Mouse (Mus musculus): ENCODE measurements around the gene Wnt4. TPM values are rescaled to one million over a fixed set of nuclear protein-coding genes. Genes with fewer than 3 reads are reported as not detected.

The Wnt4 gene
- polyA plus RNA-seq, 2 experiments, result 0.09 to 0.25 TPM

DNA sequence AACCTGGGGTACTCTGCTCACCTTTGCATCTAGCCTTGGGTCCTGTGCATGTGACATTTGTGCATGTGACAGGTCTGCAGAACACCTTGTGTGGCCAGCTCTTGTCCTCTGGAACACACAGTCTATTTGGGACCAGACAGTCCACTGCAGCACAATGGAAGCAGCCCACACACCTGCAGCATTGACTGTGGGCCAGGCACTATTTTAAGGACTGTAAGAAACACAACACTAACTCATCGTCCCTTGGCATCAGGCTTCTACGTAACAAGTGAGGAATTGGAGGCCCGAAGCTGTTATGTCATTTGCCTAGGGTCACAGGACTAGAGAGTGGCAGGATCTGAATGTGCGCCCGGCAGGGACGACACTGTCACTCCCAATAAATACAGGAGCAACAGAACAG lies 12.4 kb downstream of the Wnt4 start:
- Histone ChIP-seq H3K36me3 (replicated peaks; ENCODE audit: control insufficient read depth, insufficient read depth, low read depth) (no peaks in the 10 kb centered on the region), H3K9ac (replicated peaks) (no peak overlapping the region), H3K4me1 (replicated peaks; ENCODE audit: control insufficient read depth in 2 of 2, insufficient read depth in 2 of 2, low read length in 1 of 2) (no peaks in the 10 kb centered on the region), H3K9me3 (ENCODE audit: control insufficient read depth, low read length) (no peaks in the 10 kb centered on the region), H3K4me2 (ENCODE audit: low read depth) (no peak overlapping the region), H3K27me3 (ENCODE audit: control insufficient read depth, insufficient read depth, low read length) (no peaks in the 10 kb centered on the region; the same call in 1 of the 2 replicates), H3K27ac (no peak overlapping the region), H3K4me3 (ENCODE audit: insufficient read depth in 1 of 2, low read depth in 2 of 2, low read length in 2 of 2) (no peak overlapping the region)
- ATAC-seq (ENCODE audit: insufficient read depth), result no peak
- TF ChIP-seq EP300 (IDR thresholded peaks at IDR 0.05; ENCODE audit: low read depth), result no peak
- no peak for TF ChIP-seq CTCF (IDR thresholded peaks at IDR 0.05; ENCODE audit: low read depth)
- no peak for DNase-seq (ENCODE audit: low read depth in 3 of 3, low spot score in 3 of 3)
- WGBS (ENCODE audit: insufficient replicate concordance), result 70% methylated on average over 6 of the region's 6 CpGs

GRCm38 (mm10) chr4:137290250-137290649 lies 13.0 kb downstream of the Wnt4 start:
- Histone ChIP-seq H3K27ac (no peak overlapping the region), H3K36me3 (replicated peaks; ENCODE audit: control insufficient read depth, insufficient read depth, low read depth) (no peaks in the 10 kb centered on the region), H3K4me1 (replicated peaks; ENCODE audit: control insufficient read depth in 2 of 2, insufficient read depth in 2 of 2, low read length in 1 of 2) (no peaks in the 10 kb centered on the region), H3K27me3 (ENCODE audit: control insufficient read depth, insufficient read depth, low read length) (no peaks in the 10 kb centered on the region; the same call in 1 of the 2 replicates), H3K9me3 (ENCODE audit: control insufficient read depth, low read length) (no peaks in the 10 kb centered on the region), H3K9ac (replicated peaks) (no peak overlapping the region), H3K4me2 (ENCODE audit: low read depth) (no peak overlapping the region), H3K4me3 (ENCODE audit: insufficient read depth in 1 of 2, low read depth in 2 of 2, low read length in 2 of 2) (no peak overlapping the region)
- TF ChIP-seq EP300 (IDR thresholded peaks at IDR 0.05; ENCODE audit: low read depth) (no peak), CTCF (IDR thresholded peaks at IDR 0.05; ENCODE audit: low read depth) (no peak)
- DNase-seq (ENCODE audit: low read depth in 3 of 3, low spot score in 3 of 3) (no peak), ATAC-seq (ENCODE audit: insufficient read depth) (no peak)
- 70% methylated on average over 3 of the region's 3 CpGs for WGBS (ENCODE audit: insufficient replicate concordance)

DNA sequence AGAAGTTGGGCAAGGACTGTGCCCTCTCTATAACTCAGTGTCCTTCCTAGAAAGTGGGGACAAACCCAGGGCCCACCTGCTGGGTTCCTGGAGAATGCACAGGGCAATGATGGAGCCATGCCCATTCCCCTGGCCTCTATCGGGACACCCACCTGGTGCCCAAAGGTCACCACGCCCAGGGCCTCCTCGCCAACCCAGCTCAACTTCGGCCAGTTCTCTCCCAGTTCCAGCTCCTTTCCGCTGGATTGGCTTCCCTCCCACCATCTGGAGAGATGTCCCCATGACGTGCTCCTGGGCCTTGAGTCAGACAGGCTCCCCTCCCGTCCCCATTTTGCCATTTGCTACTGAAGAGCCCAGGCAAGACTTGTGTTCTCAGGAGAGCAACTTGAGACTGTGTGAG lies 15.3 kb downstream of the Wnt4 start:
- WGBS (ENCODE audit: insufficient replicate concordance), result 55% methylated on average over 7 of the region's 7 CpGs
- ATAC-seq (ENCODE audit: insufficient read depth), result no peak
- no peaks in the 10 kb centered on the region; the same call in 1 of the 2 replicates for H3K27me3 ChIP-seq (ENCODE audit: control insufficient read depth, insufficient read depth, low read length)
- no peak overlapping the region for H3K4me3 ChIP-seq (ENCODE audit: insufficient read depth in 1 of 2, low read depth in 2 of 2, low read length in 2 of 2)
- no peak for DNase-seq (ENCODE audit: low read depth in 3 of 3, low spot score in 3 of 3)
- H3K36me3 ChIP-seq (replicated peaks; ENCODE audit: control insufficient read depth, insufficient read depth, low read depth), result no peaks in the 10 kb centered on the region
- no peak overlapping the region for H3K9ac ChIP-seq (replicated peaks)
- no peaks in the 10 kb centered on the region for H3K4me1 ChIP-seq (replicated peaks; ENCODE audit: control insufficient read depth in 2 of 2, insufficient read depth in 2 of 2, low read length in 1 of 2)
- H3K4me2 ChIP-seq (ENCODE audit: low read depth), result no peak overlapping the region
- TF ChIP-seq CTCF (IDR thresholded peaks at IDR 0.05; ENCODE audit: low read depth) (no peak), EP300 (IDR thresholded peaks at IDR 0.05; ENCODE audit: low read depth) (no peak)
- no peak overlapping the region for H3K27ac ChIP-seq
- no peaks in the 10 kb centered on the region for H3K9me3 ChIP-seq (ENCODE audit: control insufficient read depth, low read length)

GRCm38 (mm10) chr4:137294032-137294431 lies 16.7 kb downstream of the Wnt4 start:
- Histone ChIP-seq H3K9me3 (ENCODE audit: control insufficient read depth, low read length) (no peaks in the 10 kb centered on the region), H3K9ac (replicated peaks) (no peak overlapping the region), H3K4me1 (replicated peaks; ENCODE audit: control insufficient read depth in 2 of 2, insufficient read depth in 2 of 2, low read length in 1 of 2) (no peaks in the 10 kb centered on the region), H3K4me2 (ENCODE audit: low read depth) (no peak overlapping the region), H3K27me3 (ENCODE audit: control insufficient read depth, insufficient read depth, low read length) (no peaks in the 10 kb centered on the region; the same call in 1 of the 2 replicates), H3K27ac (no peak overlapping the region), H3K4me3 (ENCODE audit: insufficient read depth in 1 of 2, low read depth in 2 of 2, low read length in 2 of 2) (no peak overlapping the region), H3K36me3 (replicated peaks; ENCODE audit: control insufficient read depth, insufficient read depth, low read depth) (no peaks in the 10 kb centered on the region)
- no peak for DNase-seq (ENCODE audit: low read depth in 3 of 3, low spot score in 3 of 3)
- ATAC-seq (ENCODE audit: insufficient read depth), result no peak
- TF ChIP-seq CTCF (IDR thresholded peaks at IDR 0.05; ENCODE audit: low read depth) (no peak), EP300 (IDR thresholded peaks at IDR 0.05; ENCODE audit: low read depth) (no peak)
- WGBS (ENCODE audit: insufficient replicate concordance), result 68% methylated on average over 7 of the region's 7 CpGs

DNA sequence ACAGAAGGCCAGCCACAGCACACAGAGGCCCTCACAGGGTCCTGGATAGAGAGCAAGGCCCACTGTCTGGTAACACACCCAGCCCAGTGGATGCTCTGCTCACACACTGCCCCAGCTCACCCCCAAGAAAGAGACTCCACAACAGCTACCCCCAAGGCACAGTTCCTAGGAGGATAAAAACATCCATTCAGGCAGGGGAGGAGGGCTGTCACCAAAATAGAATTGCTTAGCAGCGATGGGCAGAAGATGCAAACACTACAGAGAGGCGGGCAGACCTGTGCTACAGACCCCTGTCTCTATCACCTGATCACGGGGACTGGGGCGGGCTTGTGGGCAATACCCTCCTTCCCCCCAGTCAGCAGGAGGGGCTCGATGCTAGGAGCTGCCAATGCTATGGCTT lies 17.2 kb downstream of the Wnt4 start:
- 65% methylated on average over 5 of the region's 5 CpGs for WGBS (ENCODE audit: insufficient replicate concordance)
- no peaks in the 10 kb centered on the region for H3K36me3 ChIP-seq (replicated peaks; ENCODE audit: control insufficient read depth, insufficient read depth, low read depth)
- no peak overlapping the region for H3K4me2 ChIP-seq (ENCODE audit: low read depth)
- no peak for ATAC-seq (ENCODE audit: insufficient read depth)
- TF ChIP-seq CTCF (IDR thresholded peaks at IDR 0.05; ENCODE audit: low read depth) (no peak), EP300 (IDR thresholded peaks at IDR 0.05; ENCODE audit: low read depth) (no peak)
- no peaks in the 10 kb centered on the region for H3K4me1 ChIP-seq (replicated peaks; ENCODE audit: control insufficient read depth in 2 of 2, insufficient read depth in 2 of 2, low read length in 1 of 2)
- H3K9me3 ChIP-seq (ENCODE audit: control insufficient read depth, low read length), result no peaks in the 10 kb centered on the region
- H3K9ac ChIP-seq (replicated peaks), result no peak overlapping the region
- H3K27ac ChIP-seq, result no peak overlapping the region
- no peaks in the 10 kb centered on the region; the same call in 1 of the 2 replicates for H3K27me3 ChIP-seq (ENCODE audit: control insufficient read depth, insufficient read depth, low read length)
- DNase-seq (ENCODE audit: low read depth in 3 of 3, low spot score in 3 of 3), result no peak
- no peak overlapping the region for H3K4me3 ChIP-seq (ENCODE audit: insufficient read depth in 1 of 2, low read depth in 2 of 2, low read length in 2 of 2)
